Mouse (Mus musculus) CH12.LX (cell line): ENCODE data around the gene Gm20683.
A peak's percentile ranks its signal among the peaks of the same experiment; 100 is the strongest.

Experiments used
- CTCF ChIP-seq, 2 experiments: IDR thresholded peaks in 1 of 2; conservative IDR thresholded peaks in 1 of 2; 2 replicates each; pipeline ENCODE4 v1.5.1; 2011 to 2012; ENCODE audit warnings: low read depth in 2 of 2, low read length in 2 of 2, improper control_type of control experiment in 1 of 2, inconsistent platforms in 1 of 2, mild to moderate bottlenecking in 1 of 2, moderate library complexity in 1 of 2
- MEF2A ChIP-seq: IDR thresholded peaks from 2 replicates; pipeline ENCODE4 v1.6.1; 2014; ENCODE audit warnings: low read depth, mild to moderate bottlenecking, inconsistent platforms, low read length, improper control_type of control experiment, borderline replicate concordance
- POLR2A ChIP-seq: IDR thresholded peaks from 2 replicates; pipeline ENCODE4 v1.6.1; 2011; ENCODE audit warnings: low read depth, mild to moderate bottlenecking, improper control_type of control experiment, low read length
- TCF12 ChIP-seq: IDR thresholded peaks from 2 replicates; pipeline ENCODE4 v1.6.1; 2014; ENCODE audit warnings: low read depth, mild to moderate bottlenecking, inconsistent platforms, low read length, improper control_type of control experiment

- TF ChIP-seq TCF12 (peak; percentile 92), POLR2A (peak; percentile 74), CTCF (conservative IDR thresholded peaks at IDR 0.05 in 1 of 2, IDR thresholded peaks at IDR 0.05 in 1 of 2; ENCODE audit: low read depth in 2 of 2, low read length in 2 of 2) (no peak), MEF2A (no peak)
These were observed 18.1 kb downstream of the Gm20683 start, which contains the start of gene Wdr24 for GRCm38 (mm10) chr17:25823452-25823851.
